Mouse (Mus musculus) midbrain, embryonic 13.5 days (tissue): ENCODE data around the gene Tead2. TPM values are rescaled to one million over a fixed set of nuclear protein-coding genes. Genes with fewer than 3 reads are reported as not detected.
"Not testable (repeated sequence)": the region's sequence is repeated elsewhere in the genome, so short reads cannot be mapped to it uniquely, and the experiment has no call there.

Experiments
- ATAC-seq: fragments of 200-750 bp; cut with Nextera tagmentation; 2 replicates; pipeline ENCODE4 v1.8.0; 2017; ENCODE audit warnings: mild to moderate bottlenecking, moderate TSS enrichment, moderate library complexity
- H3K27ac ChIP-seq: fragments of 300-500 bp; sonication (generic); 2 replicates; pipeline ENCODE4 v1.5.1; 2015; ENCODE audit warnings: inconsistent platforms, mild to moderate bottlenecking, moderate library complexity
- H3K27me3 ChIP-seq: fragments of 300-500 bp; sonication (generic); 2 replicates; pipeline ENCODE4 v1.6.1; 2015; ENCODE audit warnings: mild to moderate bottlenecking, inconsistent platforms
- H3K36me3 ChIP-seq: fragments of 300-500 bp; sonication (generic); 2 replicates; pipeline ENCODE4 v1.6.1; 2015; ENCODE audit warnings: mild to moderate bottlenecking, inconsistent platforms
- H3K4me1 ChIP-seq: fragments of 300-500 bp; sonication (generic); replicated peaks from 2 replicates; pipeline ENCODE4 v1.6.1; 2015; ENCODE audit warnings: inconsistent platforms
- H3K4me2 ChIP-seq: fragments of 300-500 bp; sonication (generic); replicated peaks from 2 replicates; pipeline ENCODE4 v1.6.1; 2015; ENCODE audit warnings: moderate library complexity, mild to moderate bottlenecking, inconsistent platforms
- H3K4me3 ChIP-seq: fragments of 300-500 bp; sonication (generic); replicated peaks from 2 replicates; pipeline ENCODE4 v1.5.1; 2015; ENCODE audit warnings: mild to moderate bottlenecking, inconsistent platforms
- H3K9ac ChIP-seq: fragments of 300-500 bp; sonication (generic); replicated peaks from 2 replicates; pipeline ENCODE4 v1.6.1; 2015; ENCODE audit warnings: mild to moderate bottlenecking, inconsistent platforms
- H3K9me3 ChIP-seq: fragments of 300-500 bp; sonication (generic); 2 replicates; pipeline ENCODE4 v1.6.1; 2016; ENCODE audit warnings: mild to moderate bottlenecking, inconsistent platforms
- WGBS: fragments of 180-500 bp; shearing (Covaris S2); methylation state at CpG from one replicate; pipeline ENCODE4 v1.1.7; 2015; 5-methylcytosine and 5-hydroxymethylcytosine counted together
- polyA plus RNA-seq: library from polyadenylated mRNA; unstranded; fragments of >200 nt; fragmentation: Nextera tagmentation; extraction: Ambion mirVana; gene quantifications from 2 replicates; pipeline ENCODE4 v1.2.1, GENCODE M21; 2015

Gene Tead2
- 112 and 124 TPM in 2 replicates for polyA plus RNA-seq

DNA sequence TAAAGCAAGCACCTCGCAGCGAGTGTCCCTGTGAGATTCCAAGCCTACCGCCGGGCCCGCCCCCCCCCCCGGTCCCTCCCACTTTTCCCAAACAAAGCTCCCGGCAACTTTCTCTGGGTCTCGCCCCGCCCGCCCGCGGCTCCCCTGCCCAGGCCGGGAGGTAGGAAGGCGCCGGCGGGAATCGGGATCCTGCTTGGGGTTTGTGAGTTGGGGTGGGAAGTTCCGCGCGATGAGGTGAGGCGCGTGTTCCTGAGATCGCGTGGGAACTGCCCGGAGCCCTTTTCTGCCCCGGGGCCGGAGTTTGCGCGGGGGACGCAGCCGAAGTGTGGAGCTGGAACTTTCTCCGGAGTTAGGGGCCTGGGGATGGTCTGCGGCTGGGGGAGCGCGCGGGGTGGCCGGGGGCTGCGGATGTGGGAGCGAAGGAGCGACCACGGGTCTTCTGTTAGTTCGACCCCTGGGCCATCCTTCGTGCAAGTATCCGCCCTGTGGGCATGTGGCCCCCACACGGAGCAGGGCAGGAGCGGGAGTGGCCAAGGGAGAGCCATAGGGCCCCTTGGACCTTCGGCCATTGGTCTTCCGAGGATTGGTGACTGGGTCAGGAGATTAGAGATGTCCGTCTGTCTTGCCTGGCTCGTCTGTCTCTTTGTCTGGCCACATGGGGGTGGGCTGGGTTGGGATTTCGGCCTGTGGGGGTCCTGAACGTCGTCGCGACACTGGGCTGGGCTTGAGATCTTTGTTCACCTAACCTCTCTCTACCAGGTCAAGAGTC, at the start of gene Tead2:
Gene Tead2 (plus strand): TSS at position 81 of the 769 bp plus-strand sequence.
- peaks cover 19% of the 10 kb centered on the region for H3K27me3 ChIP-seq
- H3K9ac ChIP-seq: peak within 1 kb of the TSS; percentile 89
- no peaks in the 10 kb centered on the region for H3K9me3 ChIP-seq
- H3K36me3 ChIP-seq: peaks cover 21% of the 10 kb centered on the region
- peaks cover 50% of the 10 kb centered on the region for H3K4me1 ChIP-seq
- peak within 1 kb of the TSS; percentile 69 for H3K4me2 ChIP-seq
- under 1% methylated on average over 55 of the region's 55 CpGs for WGBS
- peak within 1 kb of the TSS; percentile 92 for H3K27ac ChIP-seq
- peak; percentile 54 for ATAC-seq
- H3K4me3 ChIP-seq: peak within 1 kb of the TSS; percentile 59

GRCm38 (mm10) chr7:45166950-45167401, 48.6 kb upstream of the Tead2 start:
- Histone ChIP-seq H3K9me3 (peaks cover 6% of the 10 kb centered on the region; the same call in 1 of the 2 replicates), H3K9ac (no peak overlapping the region), H3K36me3 (no peaks in the 10 kb centered on the region), H3K4me3 (no peak overlapping the region), H3K27me3 (peaks cover 90% of the 10 kb centered on the region), H3K27ac (no peak overlapping the region), H3K4me1 (peaks cover 34% of the 10 kb centered on the region), H3K4me2 (no peak overlapping the region)
- ATAC-seq: no peak
- 20% methylated on average over 10 of the region's 10 CpGs for WGBS

- no peak overlapping the region for H3K27ac ChIP-seq
- 0 out of 2 replicates have a peak, but pooled peaks have one; percentile 7 for ATAC-seq
These were observed 47.6 kb upstream of the Tead2 start for GRCm38 (mm10) chr7:45167761-45168445.

DNA sequence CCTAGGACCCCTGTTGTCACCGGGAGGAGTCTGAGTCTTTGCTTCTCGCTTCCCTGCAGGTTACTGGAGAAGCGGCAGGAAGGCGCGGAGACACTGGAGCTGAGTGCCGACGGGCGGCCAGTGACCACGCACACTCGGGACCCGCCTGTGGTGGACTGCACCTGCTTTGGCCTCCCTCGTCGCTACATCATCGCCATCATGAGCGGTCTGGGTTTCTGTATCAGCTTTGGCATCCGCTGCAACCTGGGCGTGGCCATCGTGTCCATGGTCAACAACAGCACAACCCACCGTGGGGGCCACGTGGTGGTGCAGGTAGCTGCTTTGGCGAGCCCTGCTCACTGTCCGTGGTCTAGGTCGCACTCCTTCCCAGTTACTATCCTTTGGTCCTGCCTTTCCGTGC, 46.9 kb upstream of the Tead2 start:
- H3K27me3 ChIP-seq: peaks cover 83% of the 10 kb centered on the region
- H3K4me1 ChIP-seq: peaks cover 25% of the 10 kb centered on the region
- no peak overlapping the region for H3K27ac ChIP-seq
- 4% methylated on average over 24 of the region's 24 CpGs for WGBS
- ATAC-seq: no peak
- H3K36me3 ChIP-seq: no peaks in the 10 kb centered on the region
- no peak overlapping the region for H3K9ac ChIP-seq
- H3K4me3 ChIP-seq: peak overlapping the region; percentile 15
- H3K9me3 ChIP-seq: peaks cover 6% of the 10 kb centered on the region; the same call in 1 of the 2 replicates
- peak overlapping the region; percentile 28 for H3K4me2 ChIP-seq

More at GRCm38 (mm10) chr7:45167761-45168445, 47.6 kb upstream of the Tead2 start:
- H3K4me1 ChIP-seq: peaks cover 27% of the 10 kb centered on the region
- peaks cover 91% of the 10 kb centered on the region for H3K27me3 ChIP-seq
- H3K36me3 ChIP-seq: no peaks in the 10 kb centered on the region
- 2% methylated on average over 19 of the region's 19 CpGs for WGBS
- peaks cover 6% of the 10 kb centered on the region; the same call in 1 of the 2 replicates for H3K9me3 ChIP-seq
- H3K4me3 ChIP-seq: no peak overlapping the region
- no peak overlapping the region; the same call in 1 of the 2 replicates for H3K9ac ChIP-seq
- H3K4me2 ChIP-seq: peak overlapping the region; percentile 25

DNA sequence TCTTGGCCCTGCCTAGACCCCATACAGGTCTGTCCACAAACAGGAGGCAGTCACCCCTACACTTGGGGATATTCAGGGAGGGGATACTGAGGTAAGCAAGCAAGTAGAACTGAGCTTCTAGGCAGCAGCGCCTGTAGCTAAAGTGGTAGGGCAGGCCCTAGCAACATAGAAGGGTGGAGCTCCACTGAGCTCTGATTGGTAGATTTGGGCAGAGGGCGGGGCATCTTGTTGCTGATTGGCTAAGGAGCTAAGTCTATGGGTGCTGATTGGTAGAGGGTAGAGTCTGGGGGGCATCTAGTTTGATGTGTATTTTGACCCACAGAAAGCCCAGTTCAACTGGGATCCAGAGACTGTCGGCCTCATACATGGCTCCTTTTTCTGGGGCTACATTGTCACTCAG, 46.1 kb upstream of the Tead2 start:
- no peak for ATAC-seq
- no peak overlapping the region for H3K27ac ChIP-seq
- no peak overlapping the region for H3K4me2 ChIP-seq
- H3K36me3 ChIP-seq: no peaks in the 10 kb centered on the region
- H3K4me3 ChIP-seq: no peak overlapping the region
- H3K27me3 ChIP-seq: peaks cover 83% of the 10 kb centered on the region
- H3K9me3 ChIP-seq: peaks cover 6% of the 10 kb centered on the region; the same call in 1 of the 2 replicates
- peaks cover 19% of the 10 kb centered on the region for H3K4me1 ChIP-seq
- H3K9ac ChIP-seq: no peak overlapping the region
- 91% methylated on average over 3 of the region's 3 CpGs for WGBS

DNA sequence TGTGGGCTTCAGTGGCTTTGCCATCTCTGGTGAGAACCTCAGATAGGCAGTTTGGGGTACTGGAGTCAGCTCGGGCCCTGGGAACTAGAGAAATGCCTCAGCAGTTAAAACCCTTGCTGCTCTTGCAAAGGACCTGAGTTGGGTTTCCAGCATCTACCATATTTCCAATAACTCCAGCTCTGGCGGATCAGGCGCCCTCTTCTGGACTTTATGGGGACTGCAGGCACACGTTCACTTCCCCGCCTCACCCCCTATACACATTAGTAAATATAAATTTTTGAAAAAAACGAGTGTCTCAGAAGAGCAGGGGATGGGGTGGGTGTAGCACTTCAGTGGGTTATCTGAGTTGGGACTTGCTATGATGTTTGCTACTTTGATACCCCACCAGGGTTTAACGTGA, 42.6 kb upstream of the Tead2 start:
- Histone ChIP-seq H3K9me3 (peaks cover 6% of the 10 kb centered on the region; the same call in 1 of the 2 replicates), H3K9ac (no peak overlapping the region), H3K27ac (no peak overlapping the region), H3K4me2 (no peak overlapping the region), H3K36me3 (no peaks in the 10 kb centered on the region), H3K4me1 (peaks cover 29% of the 10 kb centered on the region), H3K4me3 (no peak overlapping the region), H3K27me3 (peaks cover 83% of the 10 kb centered on the region)
- ATAC-seq: no peak
- 64% methylated on average over 7 of the region's 7 CpGs for WGBS

DNA sequence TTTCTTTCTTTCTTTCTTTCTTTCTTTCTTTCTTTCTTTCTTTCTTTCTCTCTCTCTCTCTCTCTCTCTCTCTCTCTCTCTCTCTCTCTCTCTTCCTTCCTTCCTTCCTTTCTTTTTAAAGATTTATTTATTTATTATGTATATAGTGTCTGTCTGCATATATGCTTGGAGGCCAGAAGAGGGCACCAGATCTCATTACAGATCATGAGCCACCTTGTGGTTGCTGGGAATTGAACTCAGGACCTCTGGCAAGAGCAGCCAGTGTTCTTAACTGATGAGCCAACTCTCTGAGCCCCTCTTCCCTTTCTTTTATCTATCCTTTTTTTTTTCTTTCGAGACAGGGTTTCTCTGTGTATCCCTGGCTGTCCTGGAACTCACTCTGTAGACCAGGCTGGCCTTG, 41.8 kb upstream of the Tead2 start:
- Histone ChIP-seq H3K4me1 (peaks cover 21% of the 10 kb centered on the region), H3K27me3 (peaks cover 83% of the 10 kb centered on the region)
- H3K9ac ChIP-seq, H3K9me3 ChIP-seq, H3K36me3 ChIP-seq, H3K4me2 ChIP-seq, H3K4me3 ChIP-seq, ATAC-seq, H3K27ac ChIP-seq: not testable (repeated sequence)
- 55% methylated on average over 1 of the region's 1 CpGs for WGBS

- 3% methylated on average over 29 of the region's 29 CpGs for WGBS
These were observed 40.8 kb upstream of the Tead2 start for GRCm38 (mm10) chr7:45174567-45175280.

GRCm38 (mm10) chr7:45175398-45175797, 40.2 kb upstream of the Tead2 start:
- Histone ChIP-seq H3K4me1 (peaks cover 20% of the 10 kb centered on the region), H3K4me2 (no peak overlapping the region), H3K4me3 (no peak overlapping the region), H3K9me3 (no peaks in the 10 kb centered on the region), H3K27me3 (peaks cover 83% of the 10 kb centered on the region), H3K36me3 (no peaks in the 10 kb centered on the region), H3K9ac (no peak overlapping the region), H3K27ac (no peak overlapping the region)
- no peak for ATAC-seq
- WGBS: 2% methylated on average over 13 of the region's 13 CpGs

More at GRCm38 (mm10) chr7:45174567-45175280, 40.8 kb upstream of the Tead2 start:
- Histone ChIP-seq H3K9me3 (peaks cover 6% of the 10 kb centered on the region; the same call in 1 of the 2 replicates), H3K27ac (no peak overlapping the region), H3K4me3 (peak overlapping the region; percentile 11; the same call in 1 of the 2 replicates), H3K4me2 (peak overlapping the region; percentile 19), H3K9ac (no peak overlapping the region), H3K36me3 (no peaks in the 10 kb centered on the region), H3K27me3 (peaks cover 83% of the 10 kb centered on the region), H3K4me1 (peaks cover 20% of the 10 kb centered on the region)
- ATAC-seq: no peak

DNA sequence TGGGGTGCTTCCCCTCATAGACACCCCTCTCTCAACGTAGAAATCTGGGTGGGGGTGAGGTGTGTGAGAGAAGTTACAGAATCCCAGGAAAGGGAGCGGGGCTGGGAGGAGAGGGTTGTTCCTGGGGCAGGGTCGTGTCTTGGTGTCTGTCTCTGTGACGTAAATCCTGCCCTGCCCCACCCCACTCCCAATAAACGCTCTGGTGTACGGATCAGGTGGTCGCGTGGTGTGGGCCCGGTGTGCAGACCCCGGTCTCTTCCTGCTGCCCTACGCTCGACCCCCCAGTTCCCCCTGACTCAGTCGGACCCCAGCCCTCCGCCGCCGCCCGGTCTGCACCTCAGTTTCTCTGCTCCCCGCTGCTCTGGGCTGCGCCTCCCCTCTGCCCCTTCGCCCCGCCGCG, 39.6 kb upstream of the Tead2 start:
- peaks cover 83% of the 10 kb centered on the region for H3K27me3 ChIP-seq
- no peak overlapping the region for H3K27ac ChIP-seq
- H3K4me2 ChIP-seq: peak overlapping the region; percentile 28
- H3K9ac ChIP-seq: no peak overlapping the region
- no peaks in the 10 kb centered on the region for H3K9me3 ChIP-seq
- 0 out of 2 replicates have a peak, but pooled peaks have one; percentile 20 for ATAC-seq
- no peaks in the 10 kb centered on the region for H3K36me3 ChIP-seq
- 3% methylated on average over 23 of the region's 23 CpGs for WGBS
- H3K4me1 ChIP-seq: peaks cover 22% of the 10 kb centered on the region
- peak overlapping the region; percentile 13 for H3K4me3 ChIP-seq

DNA sequence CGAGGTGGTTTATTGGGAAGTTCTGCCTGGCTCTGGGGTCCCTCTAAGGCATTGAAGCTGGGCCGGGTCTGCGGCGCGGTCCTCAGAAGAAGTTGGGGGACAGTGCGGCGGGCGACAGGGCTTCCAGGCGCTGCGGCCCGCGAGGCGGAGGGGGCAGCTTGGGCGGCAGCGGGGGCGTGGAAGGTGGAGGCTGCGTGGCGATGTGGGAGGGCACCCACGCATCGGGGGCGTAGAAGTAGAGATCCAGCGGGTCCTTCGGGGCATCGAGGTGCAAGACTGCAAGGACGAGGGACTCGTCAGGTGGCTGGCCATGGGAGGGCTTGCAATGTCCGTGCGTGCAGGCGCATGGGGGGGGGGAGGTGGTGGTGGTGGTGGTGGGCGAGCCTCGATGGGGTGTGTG, 39.2 kb upstream of the Tead2 start:
- Histone ChIP-seq H3K27me3 (peaks cover 87% of the 10 kb centered on the region), H3K4me1 (peaks cover 26% of the 10 kb centered on the region), H3K27ac (no peak overlapping the region), H3K4me2 (peak overlapping the region; percentile 28), H3K4me3 (peak overlapping the region; percentile 13), H3K9ac (no peak overlapping the region), H3K36me3 (no peaks in the 10 kb centered on the region), H3K9me3 (no peaks in the 10 kb centered on the region)
- WGBS: 2% methylated on average over 31 of the region's 31 CpGs
- no peak for ATAC-seq
